Mouse (Mus musculus) CH12.LX (cell line): Measurements from ENCODE around the gene Lrig2. TPM values are rescaled to one million over a fixed set of nuclear protein-coding genes. Genes with fewer than 3 reads are reported as not detected.

ENCODE experiments used
- DNase-seq: peaks from one replicate; pipeline ENCODE4 v3.0.0-alpha.2; 2013; ENCODE audit errors: extremely low read depth
- H3K27ac ChIP-seq: 2 replicates; pipeline ENCODE4 v1.5.1; 2012; ENCODE audit warnings: low read depth, mild to moderate bottlenecking, control low read depth, moderate library complexity; ENCODE audit not compliant: insufficient read depth
- H3K27me3 ChIP-seq: replicated peaks from 2 replicates; pipeline ENCODE3; 2012; ENCODE audit warnings: inconsistent platforms
- H3K36me3 ChIP-seq, 2 experiments: replicated peaks in 1 of 2; 2 replicates each; pipeline versions ENCODE3 to v1.6.1; 2012; ENCODE audit warnings: inconsistent platforms in 1 of 2, low read length in 1 of 2, mild to moderate bottlenecking in 1 of 2, mixed read lengths in 1 of 2, moderate library complexity in 1 of 2; ENCODE audit not compliant: control insufficient read depth in 1 of 2, insufficient read depth in 1 of 2
- H3K4me1 ChIP-seq, 2 experiments: 2 replicates each; pipeline ENCODE4 v1.6.1; 2012; ENCODE audit warnings: inconsistent platforms in 1 of 2, moderate library complexity in 1 of 2; ENCODE audit not compliant: insufficient read depth in 2 of 2, control insufficient read depth in 1 of 2
- H3K4me2 ChIP-seq: 2 replicates; pipeline ENCODE4 v1.6.1; 2012; ENCODE audit warnings: low read depth, mild to moderate bottlenecking, control low read depth; ENCODE audit not compliant: poor library complexity, insufficient read depth, severe bottlenecking
- H3K4me3 ChIP-seq, 3 experiments: fragments of 150-350 bp in 1 of 3; sonication (generic) in 1 of 3; replicated peaks in 1 of 3; 2 replicates each; pipeline versions ENCODE3 to v1.5.1; 2011 to 2012; ENCODE audit warnings: low read depth in 2 of 3, low read length in 2 of 3, mild to moderate bottlenecking in 2 of 3, moderate library complexity in 2 of 3, control low read depth in 1 of 3, improper control_type of control experiment in 1 of 3, inconsistent platforms in 1 of 3, mixed read lengths in 1 of 3; ENCODE audit not compliant: poor library complexity in 1 of 3
- H3K79me2 ChIP-seq: replicated peaks from 2 replicates; pipeline ENCODE4 v1.6.1; 2012; ENCODE audit warnings: mild to moderate bottlenecking, moderate library complexity; ENCODE audit not compliant: control insufficient read depth, poor library complexity, insufficient read depth, severe bottlenecking; ENCODE audit errors: extremely low read depth
- H3K9ac ChIP-seq: 2 replicates; pipeline ENCODE4 v1.6.1; 2012; ENCODE audit warnings: low read depth, mild to moderate bottlenecking, control low read depth, moderate library complexity; ENCODE audit not compliant: insufficient read depth
- H3K9me3 ChIP-seq: replicated peaks from 2 replicates; pipeline ENCODE3; 2012; ENCODE audit warnings: low read length, inconsistent platforms, mixed read lengths
- CHD1 ChIP-seq: IDR thresholded peaks from 2 replicates; pipeline ENCODE4 v1.6.1; 2012; ENCODE audit warnings: low read depth, low read length, improper control_type of control experiment, inconsistent platforms
- CHD2 ChIP-seq: IDR thresholded peaks from 2 replicates; pipeline ENCODE4 v1.6.1; 2011; ENCODE audit warnings: low read length, improper control_type of control experiment
- E2F4 ChIP-seq: IDR thresholded peaks from 2 replicates; pipeline ENCODE4 v1.6.1; 2011; ENCODE audit warnings: low read depth, low read length, improper control_type of control experiment; ENCODE audit not compliant: insufficient replicate concordance
- ELF1 ChIP-seq: IDR thresholded peaks from 2 replicates; pipeline ENCODE4 v1.6.1; 2014; ENCODE audit warnings: low read depth, mild to moderate bottlenecking, inconsistent platforms, low read length, improper control_type of control experiment
- EP300 ChIP-seq: IDR thresholded peaks from 2 replicates; pipeline ENCODE4 v1.6.1; 2011; ENCODE audit warnings: low read length, improper control_type of control experiment
- ETS1 ChIP-seq: conservative IDR thresholded peaks from 2 replicates; pipeline ENCODE4 v1.6.1; 2012; ENCODE audit warnings: low read depth, mild to moderate bottlenecking, inconsistent platforms, low read length, improper control_type of control experiment, moderate library complexity
- GABPA ChIP-seq: IDR thresholded peaks from 2 replicates; pipeline ENCODE4 v1.6.1; 2012; ENCODE audit warnings: low read depth, low read length, improper control_type of control experiment, inconsistent platforms; ENCODE audit not compliant: insufficient replicate concordance
- IRF4 ChIP-seq: IDR thresholded peaks from 2 replicates; pipeline ENCODE4 v1.6.1; 2014; ENCODE audit warnings: low read depth, mild to moderate bottlenecking, inconsistent platforms, low read length, improper control_type of control experiment
- KAT2A ChIP-seq: IDR thresholded peaks from 2 replicates; pipeline ENCODE4 v1.6.1; 2012; ENCODE audit warnings: low read length, improper control_type of control experiment, inconsistent platforms; ENCODE audit not compliant: insufficient replicate concordance
- MAFK ChIP-seq: IDR thresholded peaks from 2 replicates; pipeline ENCODE4 v1.6.1; 2011; ENCODE audit warnings: low read length, improper control_type of control experiment; ENCODE audit not compliant: insufficient replicate concordance
- MEF2A ChIP-seq: IDR thresholded peaks from 2 replicates; pipeline ENCODE4 v1.6.1; 2014; ENCODE audit warnings: low read depth, mild to moderate bottlenecking, inconsistent platforms, low read length, improper control_type of control experiment, borderline replicate concordance
- MXI1 ChIP-seq: IDR thresholded peaks from 2 replicates; pipeline ENCODE4 v1.6.1; 2011; ENCODE audit warnings: mild to moderate bottlenecking, low read depth, low read length, improper control_type of control experiment
- MYC ChIP-seq: IDR thresholded peaks from 2 replicates; pipeline ENCODE4 v1.6.1; 2011; ENCODE audit warnings: low read depth, mild to moderate bottlenecking, improper control_type of control experiment, low read length
- NELFE ChIP-seq: IDR thresholded peaks from 2 replicates; pipeline ENCODE4 v1.6.1; 2011; ENCODE audit warnings: low read depth, low read length, improper control_type of control experiment
- POLR2A ChIP-seq: IDR thresholded peaks from 2 replicates; pipeline ENCODE4 v1.6.1; 2011; ENCODE audit warnings: low read depth, mild to moderate bottlenecking, improper control_type of control experiment, low read length
- RAD21 ChIP-seq: IDR thresholded peaks from 2 replicates; pipeline ENCODE4 v1.6.1; 2011; ENCODE audit warnings: low read depth, mild to moderate bottlenecking, low read length, improper control_type of control experiment, moderate library complexity
- SIN3A ChIP-seq: IDR thresholded peaks from 2 replicates; pipeline ENCODE4 v1.6.1; 2012; ENCODE audit warnings: low read length, improper control_type of control experiment, inconsistent platforms
- SMC3 ChIP-seq: IDR thresholded peaks from 2 replicates; pipeline ENCODE4 v1.6.1; 2011; ENCODE audit warnings: low read depth, low read length, improper control_type of control experiment
- TBP ChIP-seq: conservative IDR thresholded peaks from 2 replicates; pipeline ENCODE4 v1.6.1; 2011; ENCODE audit warnings: low read depth, low read length, improper control_type of control experiment
- TCF12 ChIP-seq: IDR thresholded peaks from 2 replicates; pipeline ENCODE4 v1.6.1; 2014; ENCODE audit warnings: low read depth, mild to moderate bottlenecking, inconsistent platforms, low read length, improper control_type of control experiment
- USF1 ChIP-seq: IDR thresholded peaks from 2 replicates; pipeline ENCODE4 v1.6.1; 2014; ENCODE audit warnings: low read depth, mild to moderate bottlenecking, inconsistent platforms, low read length, improper control_type of control experiment
- USF2 ChIP-seq: conservative IDR thresholded peaks from 2 replicates; pipeline ENCODE4 v1.6.1; 2011; ENCODE audit warnings: low read depth, low read length, improper control_type of control experiment
- ZKSCAN1 ChIP-seq: IDR thresholded peaks from 2 replicates; pipeline ENCODE4 v1.6.1; 2012; ENCODE audit warnings: low read depth, inconsistent platforms, low read length, improper control_type of control experiment, borderline replicate concordance
- ZMIZ1 ChIP-seq: IDR thresholded peaks from 2 replicates; pipeline ENCODE4 v1.6.1; 2012; ENCODE audit warnings: low read depth, mild to moderate bottlenecking, inconsistent platforms, low read length, improper control_type of control experiment
- ZNF384 ChIP-seq: IDR thresholded peaks from 2 replicates; pipeline ENCODE4 v1.6.1; 2012; ENCODE audit warnings: low read depth, low read length, improper control_type of control experiment, inconsistent platforms
- dilution Hi-C: fragments of 300-500 bp; cut with MboI; formaldehyde crosslinking; loops from 2 replicates; pipeline ENCODE4 v1.14.3; 2020; ENCODE audit warnings: low sequenced_read_pairs; ENCODE audit not compliant: extremely low pct_unique_long_range_greater_than_20kb, extremely low pct_ligation_motif_present
- in situ Hi-C: fragments of 300-500 bp; cut with MboI; formaldehyde crosslinking; loops from 3 replicates; pipeline ENCODE4 v1.14.3; 2019; ENCODE audit warnings: low sequenced_read_pairs, low pct_ligation_motif_present, low pct_unique_long_range_greater_than_20kb, mixed read lengths
- polyA plus RNA-seq: library from polyadenylated mRNA; unstranded; fragments of >175 nt; gene quantifications from 2 replicates; pipeline ENCODE4 v1.2.1, GENCODE M21; 2012; ENCODE audit warnings: low read depth; ENCODE audit not compliant: insufficient read length
- total RNA-seq, 2 experiments: library from RNA; depleted of rRNA; stranded (reverse); fragments of 300-350 nt in 1 of 2; fragments of >200 nt in 1 of 2; gene quantifications; 2 replicates each; pipeline ENCODE4 v1.2.3; 2012 to 2014

Gene Lrig2
- total and polyA plus RNA-seq, 3 experiments, result 2.8 to 5.4 (median 5.1) TPM

DNA sequence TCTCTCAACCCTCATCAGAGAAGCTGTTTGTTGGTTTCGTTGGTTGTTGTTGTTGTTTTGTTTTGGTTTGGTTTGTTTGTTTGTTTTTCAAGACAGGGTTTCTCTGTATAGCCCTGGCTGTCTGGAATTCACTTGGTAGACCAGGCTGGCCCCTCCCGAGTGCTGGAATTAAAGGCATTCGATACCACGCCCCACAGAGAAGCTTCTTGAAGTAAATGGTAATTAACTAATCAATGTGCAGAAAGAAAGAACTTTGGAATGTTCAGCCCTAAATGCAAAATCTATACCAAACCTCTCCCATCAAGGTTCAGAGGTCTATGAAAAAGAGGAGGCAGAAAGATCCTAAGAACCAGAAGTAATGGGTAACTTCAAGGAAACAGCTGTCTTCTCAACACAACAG is 15.5 kb downstream of the Lrig2 start:
- no peaks in the 10 kb centered on the region for H3K9me3 ChIP-seq
- no peak for TF ChIP-seq CHD2
- TF ChIP-seq MAFK, result no peak
- TF ChIP-seq MXI1, result no peak
- TF ChIP-seq ZNF384, result no peak
- no peak for TF ChIP-seq RAD21
- TF ChIP-seq ETS1, result no peak
- TF ChIP-seq ELF1, result no peak
- TF ChIP-seq SIN3A, result no peak
- TF ChIP-seq ZMIZ1, result no peak
- no peak for TF ChIP-seq MEF2A
- TF ChIP-seq TCF12, result no peak
- TF ChIP-seq KAT2A, result no peak
- TF ChIP-seq SMC3, result no peak
- TF ChIP-seq GABPA, result no peak
- no peak for TF ChIP-seq E2F4
- no peak for TF ChIP-seq CHD1
- H3K9ac ChIP-seq, result no peak overlapping the region
- dilution Hi-C loops, result no loop called here
- H3K27ac ChIP-seq, result no peak overlapping the region
- in situ Hi-C loops, result no loop called here
- H3K4me2 ChIP-seq, result no peak overlapping the region
- peaks cover 0 to 9% of the 10 kb centered on the region in 2 experiments; a peak in 2 of 4 replicates for H3K4me1 ChIP-seq
- H3K4me3 ChIP-seq, result no peak overlapping the region
- H3K27me3 ChIP-seq, result no peaks in the 10 kb centered on the region
- no peak for DNase-seq
- peaks cover 5 to 40% of the 10 kb centered on the region in 2 experiments for H3K36me3 ChIP-seq
- H3K79me2 ChIP-seq, result 0 out of 2 replicates have a peak, but pooled peaks cover 3% of the 10 kb centered on the region

DNA sequence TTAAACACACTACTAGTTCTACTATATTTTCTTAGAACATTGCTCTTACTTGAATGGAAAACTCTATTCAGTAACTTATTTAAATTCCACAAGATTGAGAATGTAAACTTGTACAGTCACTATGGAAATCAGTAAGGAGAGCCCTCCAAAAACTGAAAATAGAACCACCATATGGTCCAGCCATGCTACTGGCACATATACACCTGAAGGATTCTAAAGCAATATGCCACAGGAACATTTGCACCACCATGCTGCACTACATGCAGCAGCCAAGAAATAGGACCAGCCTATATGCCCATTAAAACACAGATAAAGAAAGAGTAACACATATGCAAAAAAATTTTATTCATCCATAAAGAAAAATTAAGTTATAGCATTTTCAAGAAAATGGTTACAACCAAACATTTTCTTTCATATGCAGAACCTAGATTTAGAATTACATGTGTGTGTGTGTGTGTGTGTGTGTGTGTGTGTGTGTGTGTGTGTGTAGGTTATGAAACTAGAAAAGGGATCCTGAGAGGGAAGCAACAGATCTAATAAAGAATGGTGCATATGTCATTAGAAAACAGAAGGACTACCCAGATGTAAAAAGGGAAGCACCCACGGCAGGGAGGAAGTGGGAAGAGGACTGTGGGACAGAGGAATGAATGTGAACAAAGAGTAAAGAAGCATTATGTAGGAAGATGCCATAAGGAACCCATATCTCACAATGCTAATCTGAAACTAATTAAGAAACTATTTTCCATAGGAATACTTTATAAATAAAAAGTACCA is 30.6 kb downstream of the Lrig2 start:
- dilution Hi-C loops (no loop called here), in situ Hi-C loops (no loop called here)
- no peak overlapping the region for H3K27ac ChIP-seq
- H3K27me3 ChIP-seq, result no peaks in the 10 kb centered on the region
- no peaks in the 10 kb centered on the region for H3K9me3 ChIP-seq
- TF ChIP-seq ZKSCAN1, result no peak
- no peak for TF ChIP-seq USF2
- TF ChIP-seq TBP, result no peak
- TF ChIP-seq USF1, result no peak
- no peak for TF ChIP-seq MYC
- TF ChIP-seq POLR2A, result no peak
- TF ChIP-seq IRF4, result no peak
- TF ChIP-seq E2F4, result no peak
- TF ChIP-seq EP300, result no peak
- TF ChIP-seq SIN3A, result no peak
- no peak for TF ChIP-seq NELFE
- TF ChIP-seq CHD1, result no peak
- no peak for TF ChIP-seq GABPA
- peaks cover 3 to 20% of the 10 kb centered on the region in 2 experiments for H3K36me3 ChIP-seq
- no peak overlapping the region for H3K9ac ChIP-seq
- no peak overlapping the region for H3K4me3 ChIP-seq
- H3K4me1 ChIP-seq, result peaks cover 0 to 10% of the 10 kb centered on the region in 2 experiments; a peak in 2 of 4 replicates
- H3K79me2 ChIP-seq, result no peaks in the 10 kb centered on the region
- no peak overlapping the region for H3K4me2 ChIP-seq
- no peak for DNase-seq
